Mouse (Mus musculus): ENCODE results near the gene Bcas1.
A peak's percentile ranks its signal among the peaks of the same experiment; 100 is the strongest.

Gene Bcas1

DNA sequence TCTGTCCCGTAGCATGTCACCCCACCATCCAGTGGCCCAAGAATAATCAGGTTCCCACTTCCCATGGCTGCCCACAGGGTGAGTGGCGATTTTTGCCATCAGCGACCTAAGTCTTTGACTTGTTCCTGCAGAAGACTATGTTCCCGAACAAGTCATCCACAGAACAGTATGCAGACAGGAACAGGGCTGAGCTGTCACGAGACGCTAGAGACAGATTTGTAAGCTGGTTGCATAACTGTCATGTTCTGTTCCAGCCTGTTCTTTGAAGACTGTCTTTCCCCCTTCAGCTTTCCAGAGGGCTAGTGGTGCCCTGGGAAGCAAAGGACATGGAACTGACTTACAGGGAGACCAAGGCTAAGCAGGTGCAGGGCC lies 116.7 kb downstream of the Bcas1 start:
- DNase-seq (ENCODE audit: low read depth, low spot score), result no peak

DNA sequence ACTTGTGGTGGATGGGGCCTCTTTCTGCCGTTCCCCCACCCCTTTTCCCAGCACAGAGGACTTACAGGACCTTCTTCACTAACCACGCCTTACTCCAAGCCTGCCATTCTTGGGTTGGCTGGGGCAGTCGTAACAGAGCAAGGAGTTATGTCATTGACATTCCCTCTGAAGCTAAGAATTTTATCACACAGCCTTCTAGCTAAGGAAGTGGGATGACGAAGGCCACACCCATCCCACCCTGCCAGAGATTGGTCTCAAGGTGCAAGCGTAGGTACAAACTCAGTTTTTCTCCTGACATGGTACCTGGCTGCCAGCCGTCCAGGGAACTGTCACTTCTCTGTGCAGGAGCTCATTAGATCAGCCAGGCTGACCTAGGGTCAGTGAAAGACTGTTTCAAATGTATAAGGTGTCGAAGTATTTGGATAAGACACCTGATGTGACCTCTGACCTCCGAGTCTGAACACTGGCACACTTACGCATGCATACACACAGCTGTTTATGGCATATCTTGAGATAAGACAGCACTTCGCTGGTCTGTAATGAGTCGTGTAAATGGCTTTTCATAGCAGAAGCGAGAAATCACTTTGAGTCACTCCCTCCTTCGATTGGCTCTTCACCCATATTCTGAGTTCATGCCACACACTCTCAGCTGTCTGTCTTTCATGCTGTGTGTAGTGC lies 117.2 kb downstream of the Bcas1 start:
- DNase-seq (ENCODE audit: low read depth, low spot score), result no peak

DNA sequence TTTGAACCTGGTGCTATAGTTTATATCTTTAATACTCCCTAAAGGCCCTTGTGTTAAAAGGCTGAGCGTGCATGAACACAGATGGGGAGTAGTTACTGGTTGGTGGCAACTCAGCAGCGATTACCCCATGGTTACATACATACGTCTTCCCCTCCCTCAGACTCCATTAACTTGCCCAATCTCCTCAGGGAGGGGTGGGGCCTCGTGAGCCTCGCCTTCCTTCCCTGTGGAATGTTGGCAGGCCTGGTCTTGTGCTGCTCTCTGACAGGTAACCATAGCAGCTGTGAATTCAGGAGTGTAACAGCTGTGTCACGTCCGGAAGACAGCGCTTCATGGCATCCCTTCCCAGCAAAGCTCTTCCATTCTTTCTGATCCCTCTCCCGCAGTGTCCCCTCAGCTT lies 118.7 kb downstream of the Bcas1 start:
- peak; percentile 96 for DNase-seq (ENCODE audit: low read depth, low spot score)

DNA sequence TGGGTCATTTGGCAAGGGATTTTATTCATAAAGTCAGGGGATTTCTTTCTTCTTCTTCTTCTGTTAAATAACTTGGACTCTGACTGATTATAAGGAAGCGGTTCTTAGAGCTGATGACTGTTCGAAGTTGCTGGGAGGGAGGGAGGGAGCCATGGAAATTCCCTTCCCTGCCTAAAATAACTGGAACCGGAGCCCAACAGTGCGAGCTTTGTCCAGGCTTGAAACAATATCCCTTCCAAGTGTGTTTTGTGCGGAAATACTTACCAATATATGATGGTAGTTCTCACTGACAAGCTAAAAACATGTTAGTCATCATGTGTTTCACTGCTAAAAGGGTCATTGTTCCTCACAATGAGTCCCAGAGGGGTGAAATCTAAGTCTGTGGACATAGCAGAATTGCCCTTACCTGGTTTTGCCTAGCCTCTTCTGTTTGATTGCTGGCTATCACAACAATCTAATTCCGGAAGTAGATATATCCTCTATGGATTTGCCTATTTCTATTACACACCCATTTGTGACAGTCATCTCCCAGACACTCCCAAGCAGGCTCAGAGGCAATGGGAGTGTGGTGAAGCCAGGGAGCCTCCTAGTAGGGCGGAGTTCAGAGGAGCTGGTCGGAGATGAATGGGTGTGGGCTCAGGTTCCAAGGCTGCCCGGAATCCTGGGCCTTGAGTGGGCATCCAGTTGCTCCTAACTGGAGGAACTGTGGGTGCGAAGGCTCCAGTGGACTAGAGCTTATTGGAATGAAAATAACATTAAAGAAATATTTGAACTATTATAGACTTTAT lies 119.4 kb downstream of the Bcas1 start:
- DNase-seq (ENCODE audit: low read depth, low spot score), result no peak

DNA sequence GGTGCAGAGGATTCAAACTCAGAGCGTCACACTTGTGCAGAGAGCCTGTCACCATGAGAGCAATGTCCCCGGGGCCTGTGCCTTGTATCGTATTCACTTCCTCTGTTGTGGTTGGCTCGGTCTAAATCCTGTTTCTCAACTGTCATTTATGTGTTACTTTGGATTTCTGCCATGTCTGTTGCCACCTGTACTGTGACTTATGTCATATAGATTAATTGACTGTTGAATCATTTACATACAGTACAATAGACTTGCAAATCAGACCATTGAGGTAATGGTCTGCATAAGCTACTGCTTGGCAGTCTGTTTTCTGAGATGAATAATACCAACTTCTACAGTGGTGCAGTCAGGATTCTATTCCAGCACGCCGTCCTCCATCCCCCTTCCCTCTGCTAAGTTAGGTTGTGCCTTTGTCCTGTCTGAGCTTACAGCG lies 120.0 kb downstream of the Bcas1 start:
- DNase-seq (ENCODE audit: low read depth, low spot score), result no peak

DNA sequence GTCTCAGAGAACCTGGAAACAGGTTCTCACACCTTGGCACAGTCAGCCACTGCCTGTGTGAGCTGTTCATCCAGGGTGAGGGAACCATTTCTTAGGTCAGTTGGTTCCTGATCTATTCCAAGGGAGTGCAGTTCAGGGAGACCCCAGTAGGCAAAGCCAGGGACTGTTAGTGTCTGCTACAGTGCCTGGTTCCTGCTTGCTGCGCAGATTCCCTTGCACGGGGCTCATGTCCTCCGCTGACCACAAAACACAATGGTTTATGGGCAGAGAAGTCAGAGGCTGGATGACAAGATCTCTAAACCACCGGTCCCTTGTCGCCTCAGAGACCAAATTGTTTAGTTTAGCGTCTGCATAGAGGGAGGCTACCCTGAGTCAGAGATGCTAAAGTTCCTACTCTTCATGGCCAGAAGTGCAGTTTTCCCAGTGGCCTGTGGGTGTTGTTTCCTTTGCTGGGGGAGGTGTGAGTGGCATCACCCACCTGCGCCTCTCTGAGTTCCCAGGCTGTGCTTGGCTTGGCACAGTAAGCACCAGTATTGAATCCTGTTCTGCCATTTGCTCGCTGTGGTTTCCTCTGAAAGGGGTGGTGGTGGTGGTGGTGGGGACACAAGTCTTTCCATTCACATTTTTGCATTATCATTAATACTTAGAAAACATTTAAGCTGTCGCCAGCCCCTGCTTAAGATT lies 120.9 kb downstream of the Bcas1 start:
- no peak for DNase-seq (ENCODE audit: low read depth, low spot score)

GRCm38 (mm10) chr2:170304766-170305165 lies 122.9 kb downstream of the Bcas1 start:
- DNase-seq (ENCODE audit: low read depth, low spot score), result no peak

DNA sequence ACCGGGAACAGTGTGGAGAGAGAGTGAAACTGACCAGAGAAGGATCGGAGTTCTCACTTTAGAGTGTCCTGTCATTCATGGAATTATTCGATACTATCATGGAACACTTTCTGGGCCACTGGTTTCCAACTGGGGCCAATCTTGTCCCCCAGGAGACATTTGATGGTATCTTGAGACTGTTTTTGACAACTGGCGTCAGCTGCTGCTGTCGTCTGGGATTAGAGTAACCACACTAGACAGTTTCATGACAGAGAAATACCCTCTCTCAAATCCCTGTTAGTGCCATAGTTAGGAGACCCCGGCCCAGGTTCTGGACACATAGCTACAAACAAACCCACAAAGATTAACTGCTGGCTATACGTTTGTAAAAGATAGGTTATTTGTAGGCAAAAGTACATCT lies 124.0 kb downstream of the Bcas1 start:
- DNase-seq (ENCODE audit: low read depth, low spot score), result no peak

GRCm38 (mm10) chr2:170302825-170303224 lies 124.8 kb downstream of the Bcas1 start:
- peak; percentile 81 for DNase-seq (ENCODE audit: low read depth, low spot score)
